Mouse (Mus musculus): ENCODE data around the gene Atp13a3. TPM values are rescaled to one million over a fixed set of nuclear protein-coding genes. Genes with fewer than 3 reads are reported as not detected.
A peak's percentile ranks its signal among the peaks of the same experiment; 100 is the strongest.

Gene Atp13a3
- polyA plus RNA-seq, 1 experiment from 2014 or later: 22.6 TPM

DNA sequence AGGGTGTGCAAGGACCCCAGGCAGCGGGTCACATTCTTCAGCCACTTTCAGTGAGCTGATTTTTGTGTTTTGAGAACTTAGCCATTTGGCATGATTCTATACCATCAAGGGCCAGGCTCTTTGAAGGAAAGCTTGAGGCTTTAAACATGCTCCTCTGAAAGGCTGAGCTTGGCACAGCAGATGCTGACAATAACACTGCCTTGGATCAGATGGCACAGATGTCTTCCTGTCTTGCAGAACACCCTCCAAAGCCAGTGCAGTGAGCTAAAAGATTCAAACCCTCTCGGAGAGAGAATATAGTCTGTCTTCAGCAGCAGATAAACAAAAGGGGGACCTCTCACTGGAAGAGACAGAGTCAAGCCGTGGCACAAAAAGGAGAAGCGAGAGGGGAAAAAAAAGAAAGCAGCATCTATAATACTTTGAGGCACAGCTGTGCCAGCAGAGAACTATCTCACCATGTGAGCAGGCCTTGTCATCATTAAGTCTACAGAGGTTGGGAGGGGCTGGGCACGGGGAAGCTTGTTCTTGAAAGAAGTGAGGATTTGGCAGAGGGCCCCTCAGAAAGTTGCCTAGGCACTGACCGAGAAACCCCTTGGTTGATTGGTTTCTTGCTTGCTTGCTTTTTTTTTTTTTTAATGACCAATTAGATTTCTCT lies 133.7 kb downstream of the Atp13a3 start:
- 72% methylated on average over 6 of the region's 6 CpGs for WGBS
- no peak for ATAC-seq (replicated peaks; ENCODE audit: low FRiP score)
- H3K27me3 ChIP-seq (replicated peaks; ENCODE audit: control insufficient read depth, insufficient read depth, low read length): no peaks in the 10 kb centered on the region
- DNase-seq (ENCODE audit: low spot score): no peak
- no peak overlapping the region for H3K4me3 ChIP-seq (ENCODE audit: low read depth, low read length)
- no peak overlapping the region for H3K27ac ChIP-seq (ENCODE audit: low read depth, low read length)
- H3K4me2 ChIP-seq: no peak overlapping the region
- H3K9ac ChIP-seq (ENCODE audit: low read depth, low read length): no peak overlapping the region
- no peaks in the 10 kb centered on the region; the same call in 1 of the 2 replicates for H3K4me1 ChIP-seq (replicated peaks; ENCODE audit: control insufficient read depth, insufficient read depth, low read length)
- no peaks in the 10 kb centered on the region for H3K36me3 ChIP-seq (ENCODE audit: control insufficient read depth, insufficient read depth, low read length)
- no peaks in the 10 kb centered on the region for H3K9me3 ChIP-seq (ENCODE audit: control insufficient read depth, low read length)

DNA sequence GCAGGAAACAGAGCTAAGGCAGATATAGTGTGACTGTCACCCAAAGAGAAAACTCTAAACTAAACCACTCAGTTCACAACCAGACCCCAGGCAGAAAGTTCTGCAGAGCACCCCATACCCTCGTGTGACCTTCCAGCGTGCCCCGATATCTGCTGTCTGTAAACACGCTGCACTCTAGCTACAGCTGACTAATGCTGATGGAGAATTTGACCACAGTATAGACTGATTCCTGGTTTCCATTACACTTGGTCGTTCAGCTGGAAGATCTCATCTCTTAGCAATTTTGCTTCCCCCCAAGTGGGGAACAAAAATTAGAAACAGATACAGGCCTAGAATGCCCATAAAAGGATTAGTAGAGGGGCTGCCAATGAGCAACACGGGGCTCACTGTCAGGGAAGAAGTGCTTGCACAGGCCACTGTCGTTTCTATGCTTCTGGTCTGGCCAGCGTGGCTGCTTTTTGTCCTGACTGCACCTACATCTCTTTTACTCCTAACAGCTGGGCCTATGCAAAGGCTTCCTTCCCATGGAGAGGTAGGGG lies 134.5 kb downstream of the Atp13a3 start:
- 60% methylated on average over 8 of the region's 8 CpGs for WGBS
- ATAC-seq (replicated peaks; ENCODE audit: low FRiP score): no peak
- Histone ChIP-seq H3K9ac (ENCODE audit: low read depth, low read length) (no peak overlapping the region), H3K4me3 (ENCODE audit: low read depth, low read length) (no peak overlapping the region), H3K4me2 (no peak overlapping the region), H3K27me3 (replicated peaks; ENCODE audit: control insufficient read depth, insufficient read depth, low read length) (no peaks in the 10 kb centered on the region), H3K27ac (ENCODE audit: low read depth, low read length) (no peak overlapping the region), H3K36me3 (ENCODE audit: control insufficient read depth, insufficient read depth, low read length) (no peaks in the 10 kb centered on the region), H3K9me3 (ENCODE audit: control insufficient read depth, low read length) (no peaks in the 10 kb centered on the region), H3K4me1 (replicated peaks; ENCODE audit: control insufficient read depth, insufficient read depth, low read length) (no peaks in the 10 kb centered on the region; the same call in 1 of the 2 replicates)
- DNase-seq (ENCODE audit: low spot score): no peak

DNA sequence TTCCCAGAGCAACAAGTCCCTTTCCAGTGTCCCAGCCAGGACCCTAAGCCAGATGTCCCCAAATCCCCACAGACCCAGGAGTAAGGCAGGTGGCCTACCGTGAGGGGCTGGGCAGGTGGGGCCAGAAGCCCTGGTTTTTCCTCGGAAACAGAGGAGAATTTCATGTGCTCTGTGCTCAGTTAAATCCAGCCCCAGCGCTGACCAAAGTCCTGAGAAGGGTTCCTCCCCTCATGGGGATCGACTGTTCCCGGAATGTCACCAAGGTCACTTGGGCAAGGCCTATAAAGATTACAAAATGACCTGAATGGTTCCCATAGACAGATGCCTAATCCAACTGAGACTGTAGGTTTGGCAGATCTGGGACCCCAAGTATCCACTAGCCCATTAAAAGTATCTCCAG lies 138.4 kb downstream of the Atp13a3 start, which contains the start of gene Cpn2:
TSS of gene Cpn2 (minus strand) at position 141 of the 400 bp plus-strand sequence.
- H3K4me1 ChIP-seq (replicated peaks; ENCODE audit: control insufficient read depth, insufficient read depth, low read length): peaks cover 4% of the 10 kb centered on the region; the same call in 1 of the 2 replicates
- no peaks in the 10 kb centered on the region for H3K27me3 ChIP-seq (replicated peaks; ENCODE audit: control insufficient read depth, insufficient read depth, low read length)
- peak within 1 kb of the TSS; percentile 48 for H3K4me2 ChIP-seq
- H3K36me3 ChIP-seq (ENCODE audit: control insufficient read depth, insufficient read depth, low read length): no peaks in the 10 kb centered on the region
- H3K9me3 ChIP-seq (ENCODE audit: control insufficient read depth, low read length): no peaks in the 10 kb centered on the region
- ATAC-seq (replicated peaks; ENCODE audit: low FRiP score): no peak
- 57% methylated on average over 5 of the region's 5 CpGs for WGBS
- peak within 1 kb of the TSS; percentile 24; the same call in 1 of the 2 replicates for H3K4me3 ChIP-seq (ENCODE audit: low read depth, low read length)
- DNase-seq (ENCODE audit: low spot score): no peak
- no peak within 1 kb of the TSS for H3K9ac ChIP-seq (ENCODE audit: low read depth, low read length)
- H3K27ac ChIP-seq (ENCODE audit: low read depth, low read length): peak within 1 kb of the TSS; percentile 43; the same call in 1 of the 2 replicates

DNA sequence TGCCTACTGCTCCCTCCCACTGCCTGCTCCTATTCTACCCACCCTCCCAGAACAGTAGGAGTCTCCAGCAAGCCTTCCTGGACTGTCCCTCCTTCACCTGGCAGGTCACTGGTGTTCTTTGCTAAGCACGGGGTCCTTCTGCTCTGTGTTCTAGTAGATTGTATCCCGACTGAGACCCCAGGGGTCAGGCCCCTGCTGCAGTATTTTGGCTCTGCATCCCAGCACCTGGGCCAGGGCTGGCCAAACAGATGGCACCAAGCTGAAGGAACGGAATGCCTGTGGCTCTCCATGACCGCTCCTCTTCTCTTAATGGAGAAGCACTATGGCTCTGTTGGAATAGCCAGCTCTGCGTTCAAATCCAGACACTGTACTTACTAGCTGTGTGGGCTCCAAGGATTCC lies 139.2 kb downstream of the Atp13a3 start:
- DNase-seq (ENCODE audit: low spot score) (no peak), ATAC-seq (replicated peaks; ENCODE audit: low FRiP score) (no peak)
- Histone ChIP-seq H3K36me3 (ENCODE audit: control insufficient read depth, insufficient read depth, low read length) (no peaks in the 10 kb centered on the region), H3K4me2 (peak overlapping the region; percentile 48), H3K4me1 (replicated peaks; ENCODE audit: control insufficient read depth, insufficient read depth, low read length) (peaks cover 4% of the 10 kb centered on the region; the same call in 1 of the 2 replicates), H3K27ac (ENCODE audit: low read depth, low read length) (no peak overlapping the region), H3K9me3 (ENCODE audit: control insufficient read depth, low read length) (no peaks in the 10 kb centered on the region), H3K27me3 (replicated peaks; ENCODE audit: control insufficient read depth, insufficient read depth, low read length) (no peaks in the 10 kb centered on the region), H3K4me3 (ENCODE audit: low read depth, low read length) (peak overlapping the region; percentile 15; the same call in 1 of the 2 replicates), H3K9ac (ENCODE audit: low read depth, low read length) (no peak overlapping the region)
- 81% methylated on average over 5 of the region's 5 CpGs for WGBS

DNA sequence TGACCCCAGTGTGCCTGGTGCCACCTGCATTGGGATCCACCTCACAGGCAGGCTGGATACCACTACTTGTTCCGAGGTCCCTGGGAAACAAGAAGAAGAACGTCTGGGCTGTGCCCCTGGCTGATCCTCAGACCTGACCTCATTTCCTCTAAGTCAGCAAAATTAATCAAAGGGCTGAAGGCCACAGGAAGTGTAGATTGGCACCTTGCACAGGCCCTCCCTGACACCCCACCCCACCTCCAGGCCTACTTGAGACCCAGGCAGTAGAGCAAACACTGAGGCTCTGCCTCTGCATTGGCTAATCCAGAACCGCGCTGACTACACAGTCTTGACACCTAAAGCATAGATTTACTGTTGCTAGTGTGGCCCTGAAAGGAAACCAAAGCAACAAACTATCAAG lies 140.2 kb downstream of the Atp13a3 start:
- DNase-seq (ENCODE audit: low spot score) (no peak), ATAC-seq (replicated peaks; ENCODE audit: low FRiP score) (no peak)
- H3K4me2 ChIP-seq: no peak overlapping the region
- no peak overlapping the region for H3K9ac ChIP-seq (ENCODE audit: low read depth, low read length)
- no peaks in the 10 kb centered on the region for H3K9me3 ChIP-seq (ENCODE audit: control insufficient read depth, low read length)
- H3K36me3 ChIP-seq (ENCODE audit: control insufficient read depth, insufficient read depth, low read length): no peaks in the 10 kb centered on the region
- H3K4me1 ChIP-seq (replicated peaks; ENCODE audit: control insufficient read depth, insufficient read depth, low read length): 0 out of 2 replicates have a peak, but pooled peaks cover 4% of the 10 kb centered on the region
- H3K4me3 ChIP-seq (ENCODE audit: low read depth, low read length): no peak overlapping the region
- no peak overlapping the region for H3K27ac ChIP-seq (ENCODE audit: low read depth, low read length)
- WGBS: 69% methylated on average over 4 of the region's 4 CpGs
- no peaks in the 10 kb centered on the region for H3K27me3 ChIP-seq (replicated peaks; ENCODE audit: control insufficient read depth, insufficient read depth, low read length)

DNA sequence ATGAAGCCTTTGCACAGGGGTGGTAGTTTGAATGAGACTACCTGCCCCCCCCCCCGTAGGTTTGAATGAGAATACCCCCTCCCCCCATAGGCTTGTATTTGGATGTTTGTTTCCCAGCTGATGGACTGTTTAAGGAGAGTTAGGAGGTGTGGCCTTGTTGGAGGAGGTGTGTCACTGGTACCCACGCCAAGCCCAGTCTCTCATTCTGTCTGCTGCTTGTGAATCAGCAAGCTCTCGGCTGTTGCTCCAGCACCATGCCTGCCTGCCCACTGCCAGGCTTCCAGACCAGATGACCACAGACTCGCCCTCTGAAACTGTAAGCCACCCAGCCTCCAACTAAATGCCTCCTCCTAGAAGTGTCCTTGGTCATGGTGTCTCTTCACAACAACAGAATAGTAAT lies 142.6 kb downstream of the Atp13a3 start:
- Histone ChIP-seq H3K4me2 (no peak overlapping the region), H3K4me1 (replicated peaks; ENCODE audit: control insufficient read depth, insufficient read depth, low read length) (peaks cover 6% of the 10 kb centered on the region; the same call in 1 of the 2 replicates), H3K36me3 (ENCODE audit: control insufficient read depth, insufficient read depth, low read length) (no peaks in the 10 kb centered on the region), H3K4me3 (ENCODE audit: low read depth, low read length) (no peak overlapping the region), H3K27me3 (replicated peaks; ENCODE audit: control insufficient read depth, insufficient read depth, low read length) (no peaks in the 10 kb centered on the region), H3K9ac (ENCODE audit: low read depth, low read length) (no peak overlapping the region), H3K9me3 (ENCODE audit: control insufficient read depth, low read length) (no peaks in the 10 kb centered on the region), H3K27ac (ENCODE audit: low read depth, low read length) (no peak overlapping the region)
- ATAC-seq (replicated peaks; ENCODE audit: low FRiP score): no peak
- DNase-seq (ENCODE audit: low spot score): no peak
- WGBS: 56% methylated on average over 4 of the region's 4 CpGs

DNA sequence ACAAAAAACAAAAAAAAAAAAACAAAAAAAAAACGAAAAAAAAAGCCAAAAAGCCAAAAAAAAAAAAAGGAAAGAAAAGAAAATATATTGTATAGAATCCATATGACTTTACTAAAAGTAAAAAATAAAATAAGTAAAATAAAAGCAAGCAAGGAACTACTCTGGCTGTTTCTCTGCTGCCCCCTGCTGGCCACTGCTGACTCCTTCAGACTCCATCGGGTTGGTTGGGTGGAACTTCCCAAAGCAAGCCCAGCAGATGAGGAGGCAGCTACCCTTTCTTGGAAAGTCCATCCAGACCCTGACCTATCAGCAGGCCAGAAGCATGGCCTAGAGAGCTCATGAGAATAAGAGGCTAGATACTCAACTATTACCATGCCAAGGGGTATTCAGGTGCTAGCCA lies 143.1 kb downstream of the Atp13a3 start:
- no peaks in the 10 kb centered on the region for H3K9me3 ChIP-seq (ENCODE audit: control insufficient read depth, low read length)
- H3K4me2 ChIP-seq: no peak overlapping the region
- H3K27ac ChIP-seq (ENCODE audit: low read depth, low read length): no peak overlapping the region
- no peak overlapping the region for H3K9ac ChIP-seq (ENCODE audit: low read depth, low read length)
- H3K4me3 ChIP-seq (ENCODE audit: low read depth, low read length): no peak overlapping the region
- 3% methylated on average over 2 of the region's 2 CpGs for WGBS
- peak; percentile 74 for DNase-seq (ENCODE audit: low spot score)
- peaks cover 9% of the 10 kb centered on the region; the same call in 1 of the 2 replicates for H3K4me1 ChIP-seq (replicated peaks; ENCODE audit: control insufficient read depth, insufficient read depth, low read length)
- no peak for ATAC-seq (replicated peaks; ENCODE audit: low FRiP score)
- H3K27me3 ChIP-seq (replicated peaks; ENCODE audit: control insufficient read depth, insufficient read depth, low read length): no peaks in the 10 kb centered on the region
- no peaks in the 10 kb centered on the region for H3K36me3 ChIP-seq (ENCODE audit: control insufficient read depth, insufficient read depth, low read length)

Measured in liver, embryonic 11.5 days (tissue).